Mouse (Mus musculus): ENCODE data around the gene Zfp697. TPM values are rescaled to one million over a fixed set of nuclear protein-coding genes. Genes with fewer than 3 reads are reported as not detected.

Zfp697 gene
- polyA plus RNA-seq, 1 experiment from 2014 or later: 19.0 TPM

- H3K27me3 ChIP-seq (ENCODE audit: insufficient read depth, low read length): no peaks in the 10 kb centered on the region
- TF ChIP-seq CTCF (IDR thresholded peaks at IDR 0.05; ENCODE audit: low read depth): no peak
- no peak for ATAC-seq (replicated peaks; ENCODE audit: low FRiP score, low read depth)
- no peak for DNase-seq (ENCODE audit: low spot score)
- no peak overlapping the region for H3K9ac ChIP-seq (ENCODE audit: low read depth, low read length)
- WGBS: 82% methylated on average over 4 of the region's 4 CpGs
- H3K4me1 ChIP-seq (replicated peaks; ENCODE audit: insufficient read depth, low read length): no peaks in the 10 kb centered on the region
- no peaks in the 10 kb centered on the region for H3K36me3 ChIP-seq (ENCODE audit: insufficient read depth, low read length)
- no peak overlapping the region for H3K4me3 ChIP-seq (replicated peaks; ENCODE audit: low read depth, low read length)
- H3K27ac ChIP-seq: no peak overlapping the region
- H3K4me2 ChIP-seq (ENCODE audit: low read length): no peak overlapping the region
- H3K9me3 ChIP-seq (replicated peaks; ENCODE audit: low read length): no peaks in the 10 kb centered on the region
Measured at GRCm38 (mm10) chr3:98366823-98367222, 15.4 kb upstream of the Zfp697 start.

GRCm38 (mm10) chr3:98368283-98368682, 14.0 kb upstream of the Zfp697 start:
- no peaks in the 10 kb centered on the region for H3K4me1 ChIP-seq (replicated peaks; ENCODE audit: insufficient read depth, low read length)
- TF ChIP-seq CTCF (IDR thresholded peaks at IDR 0.05; ENCODE audit: low read depth): no peak
- no peaks in the 10 kb centered on the region for H3K27me3 ChIP-seq (ENCODE audit: insufficient read depth, low read length)
- H3K4me3 ChIP-seq (replicated peaks; ENCODE audit: low read depth, low read length): no peak overlapping the region
- H3K9me3 ChIP-seq (replicated peaks; ENCODE audit: low read length): no peaks in the 10 kb centered on the region
- no peak overlapping the region for H3K4me2 ChIP-seq (ENCODE audit: low read length)
- H3K9ac ChIP-seq (ENCODE audit: low read depth, low read length): no peak overlapping the region
- DNase-seq (ENCODE audit: low spot score) (no peak), ATAC-seq (replicated peaks; ENCODE audit: low FRiP score, low read depth) (no peak; the same call in 1 of the 2 replicates)
- H3K36me3 ChIP-seq (ENCODE audit: insufficient read depth, low read length): no peaks in the 10 kb centered on the region
- peak overlapping the region; percentile 57; the same call in 1 of the 2 replicates for H3K27ac ChIP-seq
- WGBS: 47% methylated on average over 4 of the region's 4 CpGs

- H3K4me1 ChIP-seq (replicated peaks; ENCODE audit: insufficient read depth, low read length): no peaks in the 10 kb centered on the region
- H3K9ac ChIP-seq (ENCODE audit: low read depth, low read length): no peak overlapping the region
- peak overlapping the region; percentile 57; the same call in 1 of the 2 replicates for H3K27ac ChIP-seq
- TF ChIP-seq CTCF (IDR thresholded peaks at IDR 0.05; ENCODE audit: low read depth): no peak
- ATAC-seq (replicated peaks; ENCODE audit: low FRiP score, low read depth): no peak; the same call in 1 of the 2 replicates
- H3K27me3 ChIP-seq (ENCODE audit: insufficient read depth, low read length): no peaks in the 10 kb centered on the region
- H3K4me2 ChIP-seq (ENCODE audit: low read length): no peak overlapping the region
- no peak overlapping the region for H3K4me3 ChIP-seq (replicated peaks; ENCODE audit: low read depth, low read length)
- no peaks in the 10 kb centered on the region for H3K9me3 ChIP-seq (replicated peaks; ENCODE audit: low read length)
- no peak for DNase-seq (ENCODE audit: low spot score)
- 81% methylated on average over 2 of the region's 2 CpGs for WGBS
- H3K36me3 ChIP-seq (ENCODE audit: insufficient read depth, low read length): no peaks in the 10 kb centered on the region
Measured at GRCm38 (mm10) chr3:98368776-98369175, 13.5 kb upstream of the Zfp697 start.

GRCm38 (mm10) chr3:98374062-98374719, 8.1 kb upstream of the Zfp697 start:
- no peaks in the 10 kb centered on the region for H3K27me3 ChIP-seq (ENCODE audit: insufficient read depth, low read length)
- H3K9me3 ChIP-seq (replicated peaks; ENCODE audit: low read length): no peaks in the 10 kb centered on the region
- H3K36me3 ChIP-seq (ENCODE audit: insufficient read depth, low read length): no peaks in the 10 kb centered on the region
- no peak overlapping the region for H3K9ac ChIP-seq (ENCODE audit: low read depth, low read length)
- TF ChIP-seq CTCF (IDR thresholded peaks at IDR 0.05; ENCODE audit: low read depth): no peak
- no peak overlapping the region for H3K4me2 ChIP-seq (ENCODE audit: low read length)
- 0 out of 2 replicates have a peak, but pooled peaks cover 3% of the 10 kb centered on the region for H3K4me1 ChIP-seq (replicated peaks; ENCODE audit: insufficient read depth, low read length)
- H3K27ac ChIP-seq: no peak overlapping the region
- WGBS: 62% methylated on average over 3 of the region's 3 CpGs
- no peak for ATAC-seq (replicated peaks; ENCODE audit: low FRiP score, low read depth)
- no peak for DNase-seq (ENCODE audit: low spot score)
- no peak overlapping the region for H3K4me3 ChIP-seq (replicated peaks; ENCODE audit: low read depth, low read length)

GRCm38 (mm10) chr3:98374980-98375379, 7.3 kb upstream of the Zfp697 start:
- Histone ChIP-seq H3K27me3 (ENCODE audit: insufficient read depth, low read length) (no peaks in the 10 kb centered on the region), H3K4me3 (replicated peaks; ENCODE audit: low read depth, low read length) (no peak overlapping the region), H3K9me3 (replicated peaks; ENCODE audit: low read length) (no peaks in the 10 kb centered on the region), H3K4me1 (replicated peaks; ENCODE audit: insufficient read depth, low read length) (0 out of 2 replicates have a peak, but pooled peaks cover 3% of the 10 kb centered on the region), H3K27ac (no peak overlapping the region), H3K9ac (ENCODE audit: low read depth, low read length) (no peak overlapping the region), H3K36me3 (ENCODE audit: insufficient read depth, low read length) (no peaks in the 10 kb centered on the region), H3K4me2 (ENCODE audit: low read length) (no peak overlapping the region)
- DNase-seq (ENCODE audit: low spot score): no peak
- ATAC-seq (replicated peaks; ENCODE audit: low FRiP score, low read depth): no peak
- TF ChIP-seq CTCF (IDR thresholded peaks at IDR 0.05; ENCODE audit: low read depth): no peak
- 81% methylated on average over 5 of the region's 5 CpGs for WGBS

- H3K4me3 ChIP-seq (replicated peaks; ENCODE audit: low read depth, low read length): no peak overlapping the region
- no peaks in the 10 kb centered on the region for H3K9me3 ChIP-seq (replicated peaks; ENCODE audit: low read length)
- no peak overlapping the region for H3K27ac ChIP-seq
- no peak for ATAC-seq (replicated peaks; ENCODE audit: low FRiP score, low read depth)
- DNase-seq (ENCODE audit: low spot score): no peak
- no peak overlapping the region for H3K4me2 ChIP-seq (ENCODE audit: low read length)
- no peaks in the 10 kb centered on the region for H3K27me3 ChIP-seq (ENCODE audit: insufficient read depth, low read length)
- H3K4me1 ChIP-seq (replicated peaks; ENCODE audit: insufficient read depth, low read length): 0 out of 2 replicates have a peak, but pooled peaks cover 6% of the 10 kb centered on the region
- no peaks in the 10 kb centered on the region for H3K36me3 ChIP-seq (ENCODE audit: insufficient read depth, low read length)
- 86% methylated on average over 4 of the region's 4 CpGs for WGBS
- no peak overlapping the region for H3K9ac ChIP-seq (ENCODE audit: low read depth, low read length)
- no peak for TF ChIP-seq CTCF (IDR thresholded peaks at IDR 0.05; ENCODE audit: low read depth)
Measured at GRCm38 (mm10) chr3:98378267-98378666, 4.0 kb upstream of the Zfp697 start.
